Mouse (Mus musculus): ENCODE results near the gene Fev. TPM values are rescaled to one million over a fixed set of nuclear protein-coding genes. Genes with fewer than 3 reads are reported as not detected.

Fev gene
- total RNA-seq (2015; ENCODE audit: low replicate concordance) (not detected in 2 replicates), total RNA-seq (2017; ENCODE audit: low replicate concordance) (not detected in 2 replicates)

- ATAC-seq (replicated peaks; ENCODE audit: low FRiP score, poor library complexity, severe bottlenecking) = no peak
Observed at GRCm38 (mm10) chr1:74885369-74886042, at the start of gene Fev. Fev (minus strand) TSS chr1:74885419.

- ATAC-seq (replicated peaks; ENCODE audit: low FRiP score, poor library complexity, severe bottlenecking) = no peak
Observed at GRCm38 (mm10) chr1:74927621-74928296, 42.5 kb upstream of the Fev start.

- ATAC-seq (replicated peaks; ENCODE audit: low FRiP score, poor library complexity, severe bottlenecking) = no peak; the same call in 1 of the 2 replicates
Observed at GRCm38 (mm10) chr1:74926721-74927120, 41.5 kb upstream of the Fev start.

DNA sequence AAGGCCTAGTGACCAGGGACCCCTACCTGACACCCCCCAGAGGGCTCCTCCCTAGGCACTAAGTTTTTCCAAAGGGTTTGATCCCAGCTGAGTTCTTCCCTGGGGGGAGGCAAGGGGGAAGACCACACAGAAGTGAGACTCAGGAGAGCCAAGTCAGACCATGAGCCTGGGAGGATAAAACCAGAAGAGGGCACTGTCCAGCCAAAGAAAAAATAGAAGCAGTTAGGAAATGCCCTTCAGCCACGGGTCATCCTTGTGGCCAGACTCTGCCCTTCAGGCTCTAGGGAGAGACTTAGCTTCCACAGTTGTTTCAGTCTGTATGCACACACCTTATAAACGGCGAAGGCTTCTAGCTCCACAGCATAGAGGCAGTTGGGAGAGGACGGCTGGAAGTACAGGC is 39.2 kb upstream of the Fev start:
- ATAC-seq (replicated peaks; ENCODE audit: low FRiP score, poor library complexity, severe bottlenecking) = no peak

- ATAC-seq (replicated peaks; ENCODE audit: low FRiP score, poor library complexity, severe bottlenecking) = no peak
Observed at GRCm38 (mm10) chr1:74915706-74916105, 30.5 kb upstream of the Fev start.

DNA sequence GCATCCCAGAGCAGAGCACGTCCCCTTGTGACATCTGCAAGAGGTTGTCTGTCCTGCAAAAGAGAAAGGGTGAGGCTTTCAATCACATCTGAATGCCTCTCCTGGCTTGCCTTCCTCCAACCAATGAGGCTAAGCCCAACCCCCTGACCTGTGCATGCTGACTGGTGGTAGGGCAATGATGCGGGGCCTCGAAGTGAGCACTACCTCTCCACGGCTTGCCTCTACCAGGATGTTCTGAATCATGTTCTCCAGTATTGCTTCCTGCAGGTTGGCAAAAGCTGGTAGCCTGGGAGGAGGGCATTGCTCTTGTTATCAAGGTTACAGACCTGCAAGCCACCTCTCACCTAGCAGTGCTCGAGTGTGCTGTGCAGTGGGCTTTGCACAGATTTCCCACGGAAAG is 17.0 kb upstream of the Fev start:
- ATAC-seq (replicated peaks; ENCODE audit: low FRiP score, poor library complexity, severe bottlenecking) = no peak

DNA sequence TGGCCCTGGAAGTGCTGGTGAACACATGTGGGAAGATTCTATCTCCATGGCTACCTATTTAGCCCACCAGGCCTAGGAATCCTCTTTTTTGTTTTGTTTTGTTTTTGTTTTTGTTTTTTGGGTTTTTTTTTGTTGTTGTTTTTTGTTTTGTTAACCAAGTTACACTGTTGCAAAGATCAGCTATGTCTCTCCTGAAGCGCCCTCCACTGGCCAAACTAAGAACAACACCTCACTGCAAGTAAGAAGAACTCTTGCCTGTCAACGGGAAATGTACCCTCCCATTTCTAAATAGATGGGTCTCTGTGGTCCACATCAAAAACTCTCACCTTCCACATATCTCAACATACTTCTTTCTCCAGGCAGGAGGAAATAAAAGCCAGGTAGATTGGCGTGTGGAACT is 16.5 kb upstream of the Fev start:
- no peak for ATAC-seq (replicated peaks; ENCODE audit: low FRiP score, poor library complexity, severe bottlenecking)

GRCm38 (mm10) chr1:74900341-74901285 is 15.4 kb upstream of the Fev start:
- ATAC-seq (replicated peaks; ENCODE audit: low FRiP score, poor library complexity, severe bottlenecking) = no peak

- no peak for ATAC-seq (replicated peaks; ENCODE audit: low FRiP score, poor library complexity, severe bottlenecking)
Observed at GRCm38 (mm10) chr1:74898656-74899431, 13.6 kb upstream of the Fev start.

DNA sequence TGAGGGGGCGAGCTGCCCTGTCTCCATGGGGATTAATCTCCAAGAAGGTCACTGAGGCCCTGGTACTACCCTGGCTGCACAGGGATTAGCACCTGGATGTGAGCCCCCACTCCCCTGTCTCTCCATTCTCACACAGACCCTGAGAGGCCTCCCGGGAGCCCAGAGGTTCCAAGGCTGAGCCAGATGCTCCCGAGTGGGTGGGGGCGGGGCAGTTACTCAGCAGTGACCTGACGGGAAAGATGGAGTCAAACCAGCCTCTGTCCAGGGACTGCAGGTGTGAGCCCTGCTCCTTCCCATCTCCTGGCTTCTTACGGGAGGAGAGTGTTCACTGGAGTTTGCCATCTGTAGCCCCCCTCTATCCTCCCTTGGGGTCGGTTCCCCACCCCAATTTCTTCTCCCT is 12.8 kb upstream of the Fev start:
- no peak for ATAC-seq (replicated peaks; ENCODE audit: low FRiP score, poor library complexity, severe bottlenecking)

DNA sequence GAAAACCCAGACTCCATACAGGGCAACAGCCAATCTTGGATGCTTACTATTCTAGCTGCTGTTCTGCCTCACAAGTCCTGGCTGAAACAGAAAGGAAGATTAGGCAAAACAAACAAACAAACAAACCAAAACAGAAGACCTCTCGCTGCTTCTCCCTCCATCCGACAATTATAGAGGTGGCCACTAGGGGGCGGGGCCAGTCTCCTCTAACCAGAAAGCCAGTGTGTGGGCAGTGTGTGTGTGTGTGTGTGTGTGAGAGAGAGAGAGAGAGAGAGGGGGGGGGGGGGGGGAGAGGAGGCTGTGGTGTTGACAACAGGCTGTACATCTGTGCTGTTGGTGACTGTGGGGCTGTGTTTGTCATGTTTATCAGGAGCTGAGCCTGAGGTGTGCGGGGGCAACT is 9.7 kb upstream of the Fev start:
- ATAC-seq (replicated peaks; ENCODE audit: low FRiP score, poor library complexity, severe bottlenecking) = no peak

- no peak for ATAC-seq (replicated peaks; ENCODE audit: low FRiP score, poor library complexity, severe bottlenecking)
Observed at GRCm38 (mm10) chr1:74893134-74893855, 8.1 kb upstream of the Fev start, which contains the start of gene Cryba2. Cryba2 (minus strand) TSS chr1:74893143.

DNA sequence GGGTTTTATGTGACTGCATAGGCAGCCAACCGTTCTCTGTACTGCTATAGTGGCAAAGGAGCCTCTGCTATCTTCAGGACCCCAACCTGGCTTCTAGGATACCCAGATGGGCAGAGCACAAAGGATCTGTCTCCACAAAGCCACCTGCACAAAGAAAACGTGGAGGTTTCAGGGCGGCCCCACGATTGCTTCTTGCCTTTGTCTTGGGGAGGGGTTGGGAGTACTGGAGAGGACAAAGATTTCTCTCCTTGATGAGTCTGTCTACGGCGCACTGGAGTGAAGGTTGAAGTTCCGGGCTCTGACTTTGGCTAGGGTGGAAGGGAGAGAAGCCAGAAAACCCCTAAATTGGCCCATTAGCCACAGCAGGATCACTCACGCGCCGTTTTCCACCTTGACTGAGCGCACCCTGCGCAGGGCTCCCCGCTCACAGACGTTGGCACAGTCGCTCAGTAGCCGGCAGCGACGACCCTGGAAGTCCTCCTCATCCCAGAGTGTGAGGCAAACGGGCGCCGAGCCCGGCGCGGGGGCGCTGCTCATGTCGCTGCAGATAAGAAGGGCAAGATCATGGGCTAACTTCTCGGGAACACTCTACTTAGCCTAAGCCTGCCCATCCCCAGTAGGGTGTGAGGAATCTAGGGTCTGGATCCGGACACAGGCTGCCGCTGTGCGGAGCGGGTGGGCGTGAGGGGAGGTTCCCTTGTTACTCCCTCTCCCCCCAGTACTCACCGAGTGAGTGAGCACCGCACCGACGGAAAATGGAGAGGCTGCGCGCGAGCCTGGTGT is 7.3 kb upstream of the Fev start:
- no peak for ATAC-seq (replicated peaks; ENCODE audit: low FRiP score, poor library complexity, severe bottlenecking)

GRCm38 (mm10) chr1:74891513-74891912 is 6.3 kb upstream of the Fev start:
- ATAC-seq (replicated peaks; ENCODE audit: low FRiP score, poor library complexity, severe bottlenecking) = no peak

- no peak for ATAC-seq (replicated peaks; ENCODE audit: low FRiP score, poor library complexity, severe bottlenecking)
Observed at GRCm38 (mm10) chr1:74884196-74885141, 750 bp downstream of the Fev start.

DNA sequence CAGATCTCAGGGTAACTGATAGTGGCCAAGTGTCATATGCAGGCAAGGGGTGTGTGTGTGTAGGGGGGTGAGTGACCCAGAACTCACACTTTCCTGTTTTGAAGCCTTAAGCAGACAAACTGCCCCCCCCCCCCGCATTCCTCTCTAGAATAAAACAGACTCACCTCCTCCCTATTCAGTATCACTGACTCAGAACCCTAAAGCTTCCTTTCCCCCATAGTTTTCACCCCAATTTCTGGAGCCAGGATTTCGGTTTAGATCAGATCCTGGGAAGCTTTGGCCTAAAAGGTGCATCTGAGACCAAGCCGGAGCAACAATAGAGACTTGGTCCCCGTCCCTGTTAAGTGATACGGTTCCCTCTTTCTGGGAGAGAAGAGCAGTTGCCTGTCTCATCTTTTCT is 1.8 kb downstream of the Fev start:
- no peak for ATAC-seq (replicated peaks; ENCODE audit: low FRiP score, poor library complexity, severe bottlenecking)

- no peak for ATAC-seq (replicated peaks; ENCODE audit: low FRiP score, poor library complexity, severe bottlenecking)
Observed at GRCm38 (mm10) chr1:74882828-74883227, 2.4 kb downstream of the Fev start.

Measured in erythroid progenitor cell, adult 5-6 weeks (primary cell).